Mouse (Mus musculus) left cerebral cortex, adult 8-10 months (tissue): ENCODE data around the gene Tnfrsf13c. TPM values are rescaled to one million over a fixed set of nuclear protein-coding genes. Genes with fewer than 3 reads are reported as not detected.

Source experiments
- DNase-seq, 2 experiments: peaks; one replicate each; pipeline ENCODE4 v3.0.0; 2022; ENCODE audit warnings: low spot score in 2 of 2
- microRNA-seq, 2 experiments: library from miRNA; unstranded; fragments of <30 nt; microRNA quantifications; one replicate each; pipeline ENCODE4 v1.2.0; 2022
- total RNA-seq, 4 experiments: library from RNA; stranded (reverse); gene quantifications; 2 replicates each; pipeline ENCODE4 v1.2.4; 2022

Gene Tnfrsf13c
- total RNA-seq, 4 experiments from 2014 or later = 0.37 to 0.98 (median 0.64) TPM

DNA sequence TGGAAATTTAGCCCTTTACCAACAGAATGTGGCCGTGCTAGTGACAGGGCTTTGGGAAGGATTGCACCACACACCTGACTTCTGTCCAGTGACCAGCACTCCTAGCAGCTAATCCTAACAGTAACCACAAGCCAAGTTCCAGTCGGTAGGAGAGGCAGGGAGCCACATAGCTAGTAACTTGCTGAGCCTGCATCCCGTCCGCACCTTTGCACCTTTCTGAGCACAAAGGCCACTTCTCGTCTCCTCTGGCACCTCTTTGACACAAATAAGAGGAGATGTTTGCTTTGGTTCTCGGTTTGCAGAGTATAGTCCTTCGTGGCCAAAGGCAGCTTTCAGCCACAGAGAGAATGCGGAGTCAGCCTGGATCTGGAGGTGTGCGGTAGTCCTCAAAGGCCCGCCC, 39.5 kb downstream of the Tnfrsf13c start:
- DNase-seq = no peak

DNA sequence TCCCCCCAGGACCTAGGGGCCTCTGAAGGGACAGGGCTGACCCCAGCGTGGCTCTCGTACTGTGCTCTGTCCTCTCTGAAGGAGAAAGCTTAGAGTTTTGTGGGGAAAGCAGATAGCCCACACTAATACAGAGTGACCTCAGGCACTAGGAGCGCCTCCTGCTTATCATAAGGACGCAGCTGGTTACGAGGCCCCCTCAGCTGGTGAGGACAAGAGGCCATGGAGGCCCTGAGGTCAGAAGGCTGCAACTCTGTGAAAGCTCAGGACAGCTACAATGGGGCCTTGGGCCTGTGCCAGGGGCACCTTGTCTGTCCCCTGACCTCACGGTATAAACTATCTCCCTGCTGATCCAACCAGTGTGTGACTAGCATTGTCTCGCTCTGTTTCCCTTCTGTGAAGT, 40.0 kb downstream of the Tnfrsf13c start:
- no peak for DNase-seq

DNA sequence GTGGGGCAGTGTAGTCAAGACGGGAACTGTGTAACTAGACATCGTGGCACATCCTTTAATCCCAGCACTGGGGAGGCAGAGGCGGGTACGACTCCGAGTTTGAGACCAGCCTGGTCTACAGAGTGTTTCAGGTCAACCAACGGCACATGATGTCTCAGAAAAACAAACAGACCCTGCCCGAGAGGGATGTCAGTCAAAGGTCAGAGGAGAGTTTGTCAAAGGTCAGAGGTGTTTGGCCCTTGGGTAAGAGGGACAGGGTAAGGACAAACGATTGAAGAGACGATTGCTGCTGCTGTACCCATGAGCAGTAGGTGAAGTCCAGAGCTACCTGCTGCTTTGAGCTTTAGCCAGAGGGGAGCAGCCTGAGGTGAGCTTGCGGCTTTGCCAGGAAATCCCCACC, 40.6 kb downstream of the Tnfrsf13c start:
- no peak for DNase-seq

DNA sequence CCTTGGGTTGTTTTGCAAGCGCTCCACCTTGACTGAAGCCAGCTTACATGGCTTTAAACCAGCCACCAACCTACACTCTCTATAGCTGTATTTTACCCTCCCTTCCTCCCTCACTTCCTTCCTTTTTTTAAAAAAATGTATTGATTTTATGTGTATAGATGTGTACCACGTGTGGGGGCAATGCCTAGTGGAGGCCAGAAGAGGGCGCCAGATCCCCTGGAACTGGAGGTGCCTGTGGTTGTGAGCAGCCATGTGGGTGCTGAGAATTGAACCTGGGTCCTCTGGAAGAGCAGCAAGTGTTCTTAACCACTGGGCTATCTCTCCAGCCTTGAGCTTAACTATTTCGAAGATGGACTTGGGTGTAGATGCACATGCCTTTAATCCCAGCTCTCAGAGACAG, 41.9 kb downstream of the Tnfrsf13c start:
- no peak for DNase-seq

DNA sequence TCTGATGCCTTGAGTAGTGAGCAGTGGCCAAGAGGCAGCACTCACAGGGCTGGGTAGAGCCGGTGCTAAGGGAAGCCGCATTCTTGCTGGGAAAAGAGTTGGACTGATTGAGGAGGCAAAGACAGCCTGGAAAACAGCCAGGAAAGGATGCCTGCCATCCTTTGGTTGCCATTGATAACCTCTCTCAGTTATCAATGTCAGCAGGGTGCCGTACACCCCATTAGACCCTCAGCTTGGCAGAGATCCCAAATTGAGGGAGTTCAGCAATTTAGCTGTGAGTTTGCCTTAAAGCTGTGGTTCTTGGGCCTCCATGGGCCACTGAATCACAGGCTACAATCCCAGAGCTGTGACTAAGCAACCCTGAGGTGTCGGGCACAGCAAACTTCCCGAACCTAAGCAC, 43.0 kb downstream of the Tnfrsf13c start:
- DNase-seq = no peak

DNA sequence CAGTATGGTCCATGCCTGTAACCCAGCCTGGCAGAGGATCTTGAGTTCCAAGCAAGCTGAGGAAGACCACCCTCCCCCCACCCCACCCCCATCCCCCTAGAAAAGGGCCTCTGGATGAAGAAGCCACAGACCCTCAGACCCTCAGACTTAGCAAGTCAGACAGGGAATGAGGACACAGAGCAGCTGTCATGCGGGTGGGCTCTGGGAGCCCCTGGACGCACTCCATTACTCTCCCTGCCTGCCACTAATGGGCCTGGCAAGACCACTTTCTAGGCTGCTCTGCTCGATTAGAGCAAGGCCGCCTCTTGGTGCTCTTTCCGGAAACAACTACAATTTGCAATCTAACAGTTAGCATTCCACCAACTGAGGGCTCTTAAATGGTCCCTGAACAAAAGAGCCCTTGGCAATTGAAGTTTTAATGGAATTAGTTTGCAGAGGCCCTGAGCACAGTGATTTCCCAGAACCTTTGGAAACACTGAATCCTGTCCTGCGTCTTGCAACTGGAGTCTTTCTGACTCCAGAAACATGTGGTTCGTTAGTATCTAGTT, 46.4 kb downstream of the Tnfrsf13c start:
- DNase-seq = no peak

DNA sequence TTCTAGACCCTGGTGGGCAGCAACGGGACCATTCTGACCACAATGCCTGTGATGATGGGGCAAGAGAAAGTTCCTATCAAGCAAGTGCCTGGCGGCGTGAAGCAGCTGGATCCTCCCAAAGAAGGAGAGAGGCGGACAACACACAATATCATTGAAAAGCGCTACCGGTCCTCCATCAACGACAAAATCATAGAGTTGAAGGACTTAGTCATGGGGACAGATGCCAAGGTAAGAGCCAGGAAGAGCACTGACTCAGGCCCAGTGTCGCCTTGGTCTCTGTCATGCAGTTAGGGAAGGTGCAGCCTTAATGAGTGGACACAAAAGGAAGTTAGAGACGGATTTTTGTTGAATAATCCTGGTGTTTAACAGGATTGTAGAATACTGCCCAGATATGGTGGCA, 49.1 kb downstream of the Tnfrsf13c start:
- DNase-seq = no peak

DNA sequence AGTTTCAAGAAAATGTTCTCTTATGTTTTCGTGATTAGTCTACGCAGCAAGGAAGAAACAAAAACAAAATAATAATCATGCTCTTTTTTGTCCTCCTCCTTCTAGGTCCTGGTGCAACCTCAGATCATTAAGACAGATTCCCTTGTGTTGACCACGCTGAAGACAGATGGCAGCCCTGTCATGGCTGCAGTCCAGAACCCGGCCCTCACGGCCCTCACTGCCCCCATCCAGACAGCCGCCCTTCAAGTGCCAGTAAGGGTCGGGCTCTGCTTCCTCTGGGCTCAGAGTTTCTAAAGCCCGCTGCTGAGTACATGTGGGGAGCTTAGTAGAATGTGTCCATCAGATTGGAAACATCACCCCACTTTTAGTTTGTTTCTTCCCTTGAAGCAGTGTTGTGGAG, 51.5 kb downstream of the Tnfrsf13c start:
- DNase-seq = no peak

Small RNA genes lying within 50 kb of the gene (microRNA-seq; reads per million reads assigned to microRNA genes)
- gene Mir33 = 36.4 to 37.7 reads per million in 2 experiments

Other genes starting within 250 kb of the Tnfrsf13c start
- gene 1700029P11Rik, start 243.8 kb downstream of the Tnfrsf13c start, total RNA-seq = not detected
- 10 to 100 TPM; 21.9 to 28.5 (median 26.0) TPM for gene Xrcc6, start 236.5 kb downstream of the Tnfrsf13c start, total RNA-seq
- 100 to 1,000 TPM in 2 of 4 experiments, 10 to 100 TPM in 2; 81.8 to 126 (median 105) TPM for gene Desi1, start 190.5 kb downstream of the Tnfrsf13c start, total RNA-seq
- gene Snu13, start 176.8 kb downstream of the Tnfrsf13c start, total RNA-seq = 100 to 1,000 TPM; 103 to 133 (median 117) TPM
- not detected for gene 4930407I10Rik, start 165.2 kb downstream of the Tnfrsf13c start, total RNA-seq
- gene Mei1, start 154.4 kb downstream of the Tnfrsf13c start, total RNA-seq = 1 to 10 TPM; 3.9 to 5.5 (median 4.0) TPM
- gene Ccdc134, start 96.4 kb downstream of the Tnfrsf13c start, total RNA-seq = 10 to 100 TPM in 1 of 4 experiments, 1 to 10 TPM in 3; 8.1 to 11.8 (median 9.0) TPM
- 100 to 1,000 TPM; 204 to 229 (median 207) TPM for gene Srebf2, start 77.2 kb downstream of the Tnfrsf13c start, total RNA-seq
- gene Shisa8, start 11.6 kb downstream of the Tnfrsf13c start, total RNA-seq = 1 to 10 TPM; 3.1 to 5.3 (median 5.0) TPM
- gene Cenpm, start 20.4 kb upstream of the Tnfrsf13c start, total RNA-seq = 1 to 10 TPM; 2.7 to 4.3 (median 4.1) TPM
- gene 1500009C09Rik, start 28.0 kb upstream of the Tnfrsf13c start, total RNA-seq = 100 to 1,000 TPM; 104 to 114 (median 110) TPM
- gene Sept3, start 50.5 kb upstream of the Tnfrsf13c start, total RNA-seq = 100 to 1,000 TPM; 491 to 572 (median 530) TPM
- not detected for gene Wbp2nl, start 74.6 kb upstream of the Tnfrsf13c start, total RNA-seq
- gene Naga, start 114.6 kb upstream of the Tnfrsf13c start, total RNA-seq = 10 to 100 TPM; 37.8 to 45.2 (median 42.4) TPM
- gene Pheta2, start 114.6 kb upstream of the Tnfrsf13c start, total RNA-seq = under 1 TPM; 0.26 to 0.58 (median 0.48) TPM
- gene Smdt1, start 114.6 kb upstream of the Tnfrsf13c start, total RNA-seq = 100 to 1,000 TPM; 143 to 154 (median 149) TPM
- gene Ndufa6, start 130.0 kb upstream of the Tnfrsf13c start, total RNA-seq = 100 to 1,000 TPM; 170 to 203 (median 184) TPM
- gene Cyp2d22, start 155.9 kb upstream of the Tnfrsf13c start, total RNA-seq = 10 to 100 TPM; 39.7 to 44.8 (median 40.7) TPM
- under 1 TPM in 2 of 4 experiments, not detected in 2; 0.30 to 0.33 TPM for gene Cyp2d11, start 169.7 kb upstream of the Tnfrsf13c start, total RNA-seq
- gene Cyp2d10, start 182.8 kb upstream of the Tnfrsf13c start, total RNA-seq = under 1 TPM in 2 of 4 experiments, not detected in 2; 0.34 to 0.42 TPM
- gene Cyp2d9, start 209.1 kb upstream of the Tnfrsf13c start, total RNA-seq = not detected